Mouse (Mus musculus) Patski (cell line): ENCODE results near the gene Spata7. TPM values are rescaled to one million over a fixed set of nuclear protein-coding genes. Genes with fewer than 3 reads are reported as not detected.
A peak's percentile ranks its signal among the peaks of the same experiment; 100 is the strongest.

Experiments
- ATAC-seq: fragments of 100-300 bp; one replicate; pipeline ENCODE4 v1.8.0; 2021
- CTCF ChIA-PET: fragments of 350-600 bp; sonication (Branson Sonifier 250); formaldehyde crosslinking; loops from one replicate; lab custom pipeline; 2022; ENCODE audit warnings: inconsistent platforms; lab: Charles Lee
- POLR2A ChIA-PET: fragments of 350-600 bp; sonication (Branson Sonifier 250); formaldehyde crosslinking; loops from one replicate; lab custom pipeline; 2022; ENCODE audit warnings: antibody characterized with exemption, inconsistent platforms; lab: Charles Lee
- DNase-seq: peaks from one replicate; pipeline ENCODE4 v3.0.0-alpha.2; 2011; ENCODE audit warnings: low read depth, low spot score
- H3K27me3 ChIP-seq: fragments of 371-371 bp; one replicate; pipeline ENCODE4 v1.5.1; 2021
- CTCF ChIP-seq: fragments of 100-300 bp; IDR thresholded peaks from one replicate; pipeline ENCODE4 v1.5.1; 2021
- in situ Hi-C: fragments of 300-500 bp; cut with MboI; formaldehyde crosslinking; loops from 3 replicates; pipeline ENCODE4 v1.11.1; 2018; ENCODE audit warnings: low pct_unique_long_range_greater_than_20kb, mixed read lengths
- polyA plus RNA-seq: library from polyadenylated mRNA; unstranded; gene quantifications from one replicate; pipeline ENCODE4 v1.2.3, GENCODE M21; 2021

Gene Spata7
- polyA plus RNA-seq, result 18.0 TPM

- DNase-seq (peak; percentile 20), ATAC-seq (peak; percentile 91)
- in situ Hi-C loops, result no loop called here
- H3K27me3 ChIP-seq, result no peaks in the 10 kb centered on the region
- CTCF ChIA-PET, result no interaction called here
- POLR2A ChIA-PET, result no interaction called here
- TF ChIP-seq CTCF, result no peak
These were observed at the start of gene Spata7 for GRCm38 (mm10) chr12:98627392-98628259. Gene Spata7 (plus strand): TSS chr12:98628157.

- ChIA-PET POLR2A (no interaction called here), CTCF (interaction anchor here (1.1 to 2.1 kb wide), 6 partner anchors 11 to 310 kb away, joined by 3 to 8 read pairs (median 4); no protein-coding TSS in a partner anchor)
- DNase-seq (no peak), ATAC-seq (no peak)
- peak; percentile 53 for TF ChIP-seq CTCF
- H3K27me3 ChIP-seq, result no peaks in the 10 kb centered on the region
- in situ Hi-C loops, result loop anchor here (5.0 kb wide), 1 partner anchor 308 kb away; no protein-coding TSS in a partner anchor
These were observed 42.7 kb upstream of the Spata7 start for GRCm38 (mm10) chr12:98585302-98585701.

GRCm38 (mm10) chr12:98588573-98588972 lies 39.4 kb upstream of the Spata7 start:
- ATAC-seq (no peak), DNase-seq (no peak)
- ChIA-PET CTCF (no interaction called here), POLR2A (no interaction called here)
- H3K27me3 ChIP-seq, result no peaks in the 10 kb centered on the region
- in situ Hi-C loops, result loop anchor here (5.0 kb wide), 1 partner anchor 311 kb away; no protein-coding TSS in a partner anchor
- TF ChIP-seq CTCF, result no peak

GRCm38 (mm10) chr12:98591016-98591415 lies 36.9 kb upstream of the Spata7 start:
- in situ Hi-C loops, result no loop called here
- CTCF ChIA-PET, result no interaction called here

GRCm38 (mm10) chr12:98600861-98601260 lies 27.1 kb upstream of the Spata7 start:
- POLR2A ChIA-PET, result no interaction called here
- in situ Hi-C loops, result no loop called here
- DNase-seq, result no peak
- TF ChIP-seq CTCF, result no peak
- CTCF ChIA-PET, result no interaction called here
- H3K27me3 ChIP-seq, result peaks cover 13% of the 10 kb centered on the region
- ATAC-seq, result no peak

More at GRCm38 (mm10) chr12:98591016-98591415, 36.9 kb upstream of the Spata7 start:
- DNase-seq, result no peak
- no peak for ATAC-seq
- H3K27me3 ChIP-seq, result no peaks in the 10 kb centered on the region
- TF ChIP-seq CTCF, result no peak
- POLR2A ChIA-PET, result no interaction called here

GRCm38 (mm10) chr12:98602114-98602513 lies 25.8 kb upstream of the Spata7 start:
- TF ChIP-seq CTCF, result no peak
- no peak for DNase-seq

GRCm38 (mm10) chr12:98605264-98605663 lies 22.7 kb upstream of the Spata7 start:
- peaks cover 13% of the 10 kb centered on the region for H3K27me3 ChIP-seq
- in situ Hi-C loops, result no loop called here
- ChIA-PET CTCF (no interaction called here), POLR2A (no interaction called here)
- ATAC-seq, result no peak
- no peak for TF ChIP-seq CTCF
- no peak for DNase-seq

More at GRCm38 (mm10) chr12:98602114-98602513, 25.8 kb upstream of the Spata7 start:
- in situ Hi-C loops, result no loop called here
- H3K27me3 ChIP-seq, result peaks cover 13% of the 10 kb centered on the region
- ATAC-seq, result no peak
- CTCF ChIA-PET, result interaction anchor here (0.7 kb wide), 1 partner anchor 254 kb away, joined by 3 read pairs; no protein-coding TSS in a partner anchor
- POLR2A ChIA-PET, result no interaction called here

- in situ Hi-C loops, result no loop called here
- peaks cover 12% of the 10 kb centered on the region for H3K27me3 ChIP-seq
- TF ChIP-seq CTCF, result no peak
- no peak for DNase-seq
- no peak for ATAC-seq
- CTCF ChIA-PET, result no interaction called here
- POLR2A ChIA-PET, result no interaction called here
These were observed 21.2 kb upstream of the Spata7 start for GRCm38 (mm10) chr12:98606595-98607290.

- POLR2A ChIA-PET, result no interaction called here
- no peak for TF ChIP-seq CTCF
- DNase-seq (no peak), ATAC-seq (no peak)
- CTCF ChIA-PET, result interaction anchor here (1.0 kb wide), 1 partner anchor 11 kb away, joined by 3 read pairs; no protein-coding TSS in a partner anchor
- no peaks in the 10 kb centered on the region for H3K27me3 ChIP-seq
- in situ Hi-C loops, result no loop called here
These were observed 17.6 kb upstream of the Spata7 start for GRCm38 (mm10) chr12:98610341-98610740.

- ChIA-PET POLR2A (no interaction called here), CTCF (no interaction called here)
- H3K27me3 ChIP-seq, result no peaks in the 10 kb centered on the region
- in situ Hi-C loops, result no loop called here
- no peak for ATAC-seq
- TF ChIP-seq CTCF, result no peak
- no peak for DNase-seq
These were observed 12.9 kb upstream of the Spata7 start for GRCm38 (mm10) chr12:98614910-98615508.
